Mouse (Mus musculus) small intestine, adult 2 months (tissue): ENCODE data around the gene Fggy. TPM values are rescaled to one million over a fixed set of nuclear protein-coding genes. Genes with fewer than 3 reads are reported as not detected.

ENCODE experiments used
- H3K27ac ChIP-seq: fragments of 200-500 bp; 2 replicates; pipeline ENCODE4 v1.5.1; 2012; ENCODE audit warnings: low read depth, low read length, control low read depth, inconsistent platforms; ENCODE audit not compliant: insufficient read depth
- H3K27me3 ChIP-seq: fragments of 200-500 bp; 2 replicates; pipeline ENCODE4 v1.6.1; 2012; ENCODE audit warnings: mild to moderate bottlenecking, moderate library complexity, low read length, inconsistent platforms; ENCODE audit not compliant: control insufficient read depth, insufficient read depth
- H3K36me3 ChIP-seq: fragments of 200-500 bp; 2 replicates; pipeline ENCODE4 v1.6.1; 2012; ENCODE audit warnings: mild to moderate bottlenecking, low read length, control low read depth, inconsistent platforms; ENCODE audit not compliant: control insufficient read depth, insufficient read depth
- H3K4me1 ChIP-seq: fragments of 200-500 bp; 2 replicates; pipeline ENCODE4 v1.6.1; 2012; ENCODE audit warnings: low read length, inconsistent platforms, mixed read lengths; ENCODE audit not compliant: control insufficient read depth, insufficient read depth, insufficient read length
- H3K4me3 ChIP-seq: fragments of 200-500 bp; 2 replicates; pipeline ENCODE4 v1.5.1; 2012; ENCODE audit warnings: low read depth, mild to moderate bottlenecking, control low read depth, inconsistent platforms, low read length, moderate library complexity
- CTCF ChIP-seq: fragments of 200-500 bp; IDR thresholded peaks from 2 replicates; pipeline ENCODE4 v1.5.1; 2012; ENCODE audit warnings: low read depth, mild to moderate bottlenecking, control low read depth, inconsistent platforms, low read length, moderate library complexity, mixed read lengths; ENCODE audit not compliant: insufficient replicate concordance, insufficient read length; ENCODE audit errors: extremely low read depth
- POLR2A ChIP-seq: fragments of 200-500 bp; IDR thresholded peaks from 2 replicates; pipeline ENCODE4 v1.6.1; 2012; ENCODE audit warnings: low read depth, mild to moderate bottlenecking, control low read depth, inconsistent platforms, low read length, moderate library complexity
- WGBS: fragments of 180-500 bp; shearing (Covaris S2); methylation state at CpG from one replicate; pipeline ENCODE4 v1.1.7; 2018; 5-methylcytosine and 5-hydroxymethylcytosine counted together
- polyA plus RNA-seq: library from polyadenylated mRNA; depleted of rRNA; stranded (reverse); fragments of >200 nt; gene quantifications from 2 replicates; pipeline ENCODE4 v1.2.3, GENCODE M21; 2012

Fggy gene
- polyA plus RNA-seq, 1 experiment = 0.52 TPM

DNA sequence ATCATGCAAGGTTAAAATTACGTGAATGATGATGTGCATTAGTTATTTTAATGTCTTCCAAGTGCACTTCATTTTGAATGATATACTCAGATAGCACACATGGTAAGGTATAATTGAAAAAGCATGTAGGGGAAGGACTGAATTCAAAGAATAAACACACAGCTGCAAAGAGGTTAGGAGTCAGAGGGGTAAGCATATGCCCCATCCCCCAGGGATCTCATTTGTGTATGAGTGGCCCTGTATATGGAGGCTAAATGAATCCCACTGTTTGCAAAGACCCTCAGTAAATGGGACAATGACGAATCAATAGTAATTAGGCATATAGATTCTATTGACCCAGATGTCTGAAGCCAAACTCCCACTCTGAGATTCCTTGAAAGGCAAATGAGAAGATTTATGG lies 262.3 kb downstream of the Fggy start:
- 95% methylated on average over 2 of the region's 2 CpGs for WGBS
- TF ChIP-seq POLR2A = no peak
- TF ChIP-seq CTCF = no peak
- Histone ChIP-seq H3K27me3 (no peaks in the 10 kb centered on the region), H3K27ac (no peak overlapping the region), H3K4me3 (no peak overlapping the region), H3K4me1 (no peaks in the 10 kb centered on the region), H3K36me3 (no peaks in the 10 kb centered on the region)

DNA sequence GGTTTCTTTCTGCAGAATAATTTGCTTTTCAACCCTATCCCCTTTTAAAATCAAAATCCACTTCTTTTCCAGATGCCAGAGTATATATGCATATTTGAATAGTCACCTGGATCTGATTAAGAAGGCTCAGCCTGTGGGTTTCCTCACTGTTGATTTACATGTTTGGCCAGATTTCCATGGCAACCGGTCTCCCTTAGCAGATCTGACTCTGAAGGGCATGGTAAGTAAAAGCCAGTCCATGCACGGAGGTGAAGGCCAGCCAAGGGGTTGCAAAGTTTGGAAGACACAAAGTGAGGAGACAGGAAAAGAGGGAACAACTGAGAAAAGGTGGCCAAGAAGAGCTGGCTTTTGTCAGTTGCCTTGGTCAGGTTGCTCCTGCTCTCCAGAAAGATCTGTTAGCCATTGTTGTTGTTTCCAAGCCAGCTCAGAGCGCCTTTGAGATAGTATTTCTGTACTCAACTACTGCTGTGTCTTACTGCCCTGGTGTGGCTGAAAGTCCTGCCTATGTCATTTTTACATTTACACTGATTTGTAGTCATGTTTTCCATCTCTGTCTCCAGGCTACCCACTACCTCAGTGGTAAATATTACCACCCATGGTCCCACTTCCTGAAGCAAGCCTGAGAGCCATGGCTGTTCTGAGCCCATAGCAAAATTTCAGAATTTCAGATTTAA lies 264.7 kb downstream of the Fggy start:
- Histone ChIP-seq H3K4me3 (no peak overlapping the region), H3K4me1 (no peaks in the 10 kb centered on the region), H3K36me3 (no peaks in the 10 kb centered on the region), H3K27me3 (no peaks in the 10 kb centered on the region), H3K27ac (no peak overlapping the region)
- TF ChIP-seq POLR2A (no peak), CTCF (no peak)
- WGBS = 85% methylated on average over 3 of the region's 3 CpGs

GRCm38 (mm10) chr4:95828164-95828563 lies 270.9 kb downstream of the Fggy start:
- Histone ChIP-seq H3K27me3 (no peaks in the 10 kb centered on the region), H3K4me1 (no peaks in the 10 kb centered on the region), H3K27ac (no peak overlapping the region), H3K4me3 (no peak overlapping the region), H3K36me3 (no peaks in the 10 kb centered on the region)
- 80% methylated on average over 4 of the region's 4 CpGs for WGBS
- no peak for TF ChIP-seq POLR2A
- TF ChIP-seq CTCF = no peak

DNA sequence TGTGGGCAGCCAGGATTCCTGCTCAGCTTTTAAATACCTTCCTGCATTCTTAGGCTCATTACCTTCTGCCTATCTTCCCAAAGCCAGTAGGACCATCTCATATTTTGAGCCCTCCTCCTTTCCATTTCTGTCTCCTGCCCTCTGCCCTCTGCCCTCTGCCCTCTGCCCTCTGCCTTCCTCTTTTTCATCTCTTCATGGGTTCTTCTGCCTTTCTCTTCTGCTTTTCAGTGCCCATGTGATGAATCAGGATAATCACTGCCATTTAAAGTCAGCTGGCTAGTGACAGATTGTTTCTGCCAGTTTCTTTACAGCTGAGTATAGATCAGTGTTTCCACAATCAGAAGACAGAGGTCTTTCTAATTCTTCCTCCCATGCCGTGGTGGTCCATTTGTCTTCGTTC lies 273.0 kb downstream of the Fggy start:
- Histone ChIP-seq H3K27ac (no peak overlapping the region), H3K27me3 (no peaks in the 10 kb centered on the region), H3K4me3 (no peak overlapping the region), H3K4me1 (no peaks in the 10 kb centered on the region), H3K36me3 (no peaks in the 10 kb centered on the region)
- 93% methylated on average over 2 of the region's 2 CpGs for WGBS
- TF ChIP-seq CTCF (no peak), POLR2A (no peak)

DNA sequence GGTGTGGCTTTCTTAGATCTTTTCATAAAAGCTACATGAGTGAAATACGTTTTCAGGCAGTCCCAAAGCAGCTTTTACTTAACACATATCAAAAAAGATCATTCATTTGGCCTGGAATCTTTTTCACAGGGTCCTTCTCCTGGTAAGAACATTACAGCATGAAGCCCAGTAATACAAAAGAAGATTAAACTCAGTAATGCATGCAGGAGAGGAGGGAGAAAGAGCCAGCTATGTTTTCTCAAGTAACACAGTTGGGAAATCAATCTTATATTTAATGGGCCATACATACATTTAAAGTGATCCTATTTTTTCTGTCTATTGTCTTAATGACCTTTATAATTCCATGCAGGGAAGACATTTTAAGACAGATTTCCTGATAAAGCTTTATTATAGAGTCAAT lies 282.6 kb downstream of the Fggy start:
- H3K36me3 ChIP-seq = no peaks in the 10 kb centered on the region
- 90% methylated on average over 1 of the region's 1 CpGs for WGBS
- no peaks in the 10 kb centered on the region for H3K4me1 ChIP-seq
- TF ChIP-seq CTCF (no peak), POLR2A (no peak)
- H3K4me3 ChIP-seq = no peak overlapping the region
- no peaks in the 10 kb centered on the region for H3K27me3 ChIP-seq
- no peak overlapping the region for H3K27ac ChIP-seq

DNA sequence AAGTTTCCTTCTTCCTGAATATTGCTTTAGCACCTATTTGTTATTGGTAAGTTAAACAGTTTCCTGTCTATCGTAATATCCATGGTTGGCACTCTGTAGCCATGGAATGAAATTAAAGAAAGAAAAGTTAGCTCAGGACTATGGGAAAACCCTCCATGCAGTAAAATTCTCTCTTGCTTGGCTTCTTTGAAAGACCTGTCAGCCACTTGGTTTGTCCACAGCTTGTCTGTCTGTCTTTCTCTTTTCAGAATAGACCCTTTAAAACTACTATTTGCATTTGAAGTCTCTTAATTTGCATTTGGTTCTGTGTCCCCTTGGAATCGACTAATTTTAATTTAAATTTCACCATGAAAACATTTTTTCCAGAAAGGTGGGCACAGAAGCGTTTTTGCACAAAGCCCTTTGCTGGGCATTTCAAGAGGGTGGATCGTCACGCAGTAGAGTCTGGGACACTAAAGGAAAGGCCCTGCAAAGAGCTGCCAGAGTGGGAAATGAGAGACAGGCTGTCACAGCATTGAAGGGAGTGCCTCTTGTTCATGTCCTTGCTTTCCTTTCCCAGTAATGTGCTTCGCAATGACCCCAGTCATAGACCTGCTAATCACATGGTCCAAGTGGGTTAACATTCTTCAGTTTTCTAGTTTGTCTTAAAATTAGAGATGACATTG lies 283.2 kb downstream of the Fggy start:
- no peaks in the 10 kb centered on the region for H3K27me3 ChIP-seq
- H3K4me1 ChIP-seq = no peaks in the 10 kb centered on the region
- no peaks in the 10 kb centered on the region for H3K36me3 ChIP-seq
- TF ChIP-seq CTCF = no peak
- TF ChIP-seq POLR2A = no peak
- WGBS = 92% methylated on average over 6 of the region's 6 CpGs
- no peak overlapping the region for H3K27ac ChIP-seq
- H3K4me3 ChIP-seq = no peak overlapping the region

DNA sequence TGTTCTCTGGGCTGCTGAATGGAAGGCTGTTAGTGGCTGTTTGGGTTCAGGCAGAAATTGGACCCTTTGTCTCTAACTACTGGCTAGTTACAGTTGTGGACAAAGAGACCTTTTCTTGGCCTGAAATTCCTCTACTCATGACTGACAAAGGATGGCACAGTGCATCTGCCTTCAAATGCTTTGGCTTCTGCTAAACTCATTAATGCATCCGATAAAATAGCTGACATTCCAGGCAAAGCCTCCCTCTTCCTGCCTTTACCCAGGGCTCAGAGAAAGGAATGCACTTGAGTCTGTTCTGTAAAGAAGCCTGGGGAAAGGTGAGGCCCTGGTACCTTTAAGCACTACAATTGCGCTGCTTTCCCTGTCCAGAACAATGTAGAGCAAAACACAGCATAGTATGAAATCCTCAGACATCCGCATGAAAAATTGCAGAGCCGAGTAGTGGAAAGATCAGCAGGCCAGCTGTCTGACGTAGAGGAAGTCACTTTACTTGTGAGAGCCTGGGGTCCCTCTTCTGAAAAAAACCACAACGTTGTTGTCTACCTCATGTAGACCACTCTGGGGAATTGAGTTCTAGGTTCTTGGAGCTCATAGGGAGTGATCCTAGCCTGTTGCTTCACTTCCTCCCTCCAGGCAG lies 288.8 kb downstream of the Fggy start:
- TF ChIP-seq POLR2A (no peak), CTCF (no peak)
- Histone ChIP-seq H3K27ac (no peak overlapping the region), H3K4me1 (no peaks in the 10 kb centered on the region), H3K4me3 (no peak overlapping the region), H3K36me3 (no peaks in the 10 kb centered on the region), H3K27me3 (no peaks in the 10 kb centered on the region)
- 70% methylated on average over 6 of the region's 6 CpGs for WGBS
